Mouse (Mus musculus) MEL (cell line): ENCODE measurements around the gene Hvcn1. TPM values are rescaled to one million over a fixed set of nuclear protein-coding genes. Genes with fewer than 3 reads are reported as not detected.

Experiments used
- DNase-seq: peaks from one replicate; pipeline ENCODE4 v3.0.0; 2011; ENCODE audit warnings: low read depth, low spot score
- H3K27ac ChIP-seq: 2 replicates; pipeline ENCODE4 v1.5.1; 2012; ENCODE audit warnings: low read depth, mild to moderate bottlenecking, control low read depth, low read length, moderate library complexity; ENCODE audit not compliant: control insufficient read depth
- H3K27me3 ChIP-seq, 2 experiments: fragments of 150-350 bp in 1 of 2; sonication (generic) in 1 of 2; 2 replicates each; pipeline ENCODE4 v1.6.1; 2012; ENCODE audit warnings: low read length in 2 of 2, mild to moderate bottlenecking in 2 of 2, improper control_type of control experiment in 1 of 2, moderate library complexity in 1 of 2; ENCODE audit not compliant: insufficient read depth in 2 of 2, control insufficient read depth in 1 of 2
- H3K36me3 ChIP-seq, 2 experiments: 2 replicates each; pipeline ENCODE4 v1.6.1; 2012 to 2014; ENCODE audit warnings: low read length in 2 of 2, improper control_type of control experiment in 1 of 2, inconsistent platforms in 1 of 2, mild to moderate bottlenecking in 1 of 2; ENCODE audit not compliant: insufficient read depth in 2 of 2, control insufficient read depth in 1 of 2
- H3K4me1 ChIP-seq, 2 experiments: fragments of 150-350 bp in 1 of 2; sonication (generic) in 1 of 2; 2 replicates each; pipeline ENCODE4 v1.6.1; 2012; ENCODE audit warnings: low read length in 2 of 2, improper control_type of control experiment in 1 of 2, mild to moderate bottlenecking in 1 of 2; ENCODE audit not compliant: insufficient read depth in 2 of 2, control insufficient read depth in 1 of 2
- H3K4me3 ChIP-seq, 2 experiments: fragments of 150-350 bp in 1 of 2; sonication (generic) in 1 of 2; 2 replicates each; pipeline ENCODE4 v1.5.1; 2012; ENCODE audit warnings: low read depth in 2 of 2, low read length in 2 of 2, mild to moderate bottlenecking in 2 of 2, moderate library complexity in 2 of 2, control low read depth in 1 of 2, improper control_type of control experiment in 1 of 2; ENCODE audit not compliant: control insufficient read depth in 1 of 2, insufficient read depth in 1 of 2
- H3K79me2 ChIP-seq: 2 replicates; pipeline ENCODE4 v1.6.1; 2012; ENCODE audit warnings: mild to moderate bottlenecking, low read length, moderate library complexity; ENCODE audit not compliant: control insufficient read depth, poor library complexity, insufficient read depth
- H3K9ac ChIP-seq: 2 replicates; pipeline ENCODE4 v1.6.1; 2012; ENCODE audit warnings: low read depth, mild to moderate bottlenecking, control low read depth, low read length, moderate library complexity; ENCODE audit not compliant: control insufficient read depth, poor library complexity, severe bottlenecking
- H3K9me3 ChIP-seq: fragments of 150-350 bp; sonication (generic); replicated peaks from 2 replicates; pipeline ENCODE4 v1.6.1; 2012; ENCODE audit warnings: mild to moderate bottlenecking, low read length, improper control_type of control experiment, moderate library complexity; ENCODE audit not compliant: insufficient read depth
- ELF1 ChIP-seq: IDR thresholded peaks from 2 replicates; pipeline ENCODE4 v1.6.1; 2014; ENCODE audit warnings: low read depth, mild to moderate bottlenecking, inconsistent platforms, low read length, improper control_type of control experiment, moderate library complexity
- EP300 ChIP-seq, 2 experiments: IDR thresholded peaks; 2 replicates each; pipeline ENCODE4 v1.6.1; 2011; ENCODE audit warnings: improper control_type of control experiment in 2 of 2, low read length in 2 of 2, low read depth in 1 of 2, mild to moderate bottlenecking in 1 of 2
- ETS1 ChIP-seq: IDR thresholded peaks from 2 replicates; pipeline ENCODE4 v1.6.1; 2012; ENCODE audit warnings: low read depth, mild to moderate bottlenecking, inconsistent platforms, low read length, improper control_type of control experiment, moderate library complexity
- HCFC1 ChIP-seq: IDR thresholded peaks from 2 replicates; pipeline ENCODE4 v1.6.1; 2012; ENCODE audit warnings: low read depth, mild to moderate bottlenecking, inconsistent platforms, low read length, improper control_type of control experiment, moderate library complexity
- MAFK ChIP-seq: IDR thresholded peaks from 2 replicates; pipeline ENCODE4 v1.6.1; 2011; ENCODE audit warnings: low read depth, mild to moderate bottlenecking, low read length, improper control_type of control experiment, borderline replicate concordance
- MAZ ChIP-seq: IDR thresholded peaks from 2 replicates; pipeline ENCODE4 v1.6.1; 2012; ENCODE audit warnings: low read depth, mild to moderate bottlenecking, inconsistent platforms, low read length, improper control_type of control experiment
- MYB ChIP-seq: IDR thresholded peaks from 2 replicates; pipeline ENCODE4 v1.6.1; 2011; ENCODE audit warnings: mild to moderate bottlenecking, low read depth, low read length, improper control_type of control experiment
- MYC ChIP-seq: IDR thresholded peaks from 2 replicates; pipeline ENCODE4 v1.6.1; 2011; ENCODE audit warnings: low read depth, mild to moderate bottlenecking, low read length, improper control_type of control experiment, moderate library complexity
- NRF1 ChIP-seq: IDR thresholded peaks from 2 replicates; pipeline ENCODE4 v1.6.1; 2014; ENCODE audit warnings: low read depth, mild to moderate bottlenecking, inconsistent platforms, low read length, improper control_type of control experiment, moderate library complexity; ENCODE audit not compliant: poor library complexity, insufficient read depth, severe bottlenecking
- POLR2AphosphoS2 ChIP-seq: IDR thresholded peaks from 2 replicates; pipeline ENCODE4 v1.6.1; 2011; ENCODE audit warnings: low read length, improper control_type of control experiment
- POLR2AphosphoS5 ChIP-seq: IDR thresholded peaks from 2 replicates; pipeline ENCODE4 v1.6.1; 2012; ENCODE audit warnings: low read depth, borderline replicate concordance, mild to moderate bottlenecking, inconsistent platforms, low read length, moderate library complexity, mixed read lengths
- RCOR1 ChIP-seq: IDR thresholded peaks from 2 replicates; pipeline ENCODE4 v1.6.1; 2012; ENCODE audit warnings: low read depth, mild to moderate bottlenecking, inconsistent platforms, low read length, improper control_type of control experiment
- TAL1 ChIP-seq: IDR thresholded peaks from 2 replicates; pipeline ENCODE4 v1.6.1; 2012; ENCODE audit warnings: mild to moderate bottlenecking, inconsistent platforms, low read length, moderate library complexity, mixed read lengths
- USF2 ChIP-seq, 2 experiments: IDR thresholded peaks; 2 replicates each; pipeline ENCODE4 v1.6.1; 2011 to 2012; ENCODE audit warnings: improper control_type of control experiment in 2 of 2, low read length in 2 of 2, borderline replicate concordance in 1 of 2, inconsistent platforms in 1 of 2, low read depth in 1 of 2, mild to moderate bottlenecking in 1 of 2; ENCODE audit not compliant: insufficient read depth in 1 of 2
- ZMIZ1 ChIP-seq: IDR thresholded peaks from 2 replicates; pipeline ENCODE4 v1.6.1; 2012; ENCODE audit warnings: low read depth, mild to moderate bottlenecking, inconsistent platforms, low read length, improper control_type of control experiment, moderate library complexity
- ZNF384 ChIP-seq: IDR thresholded peaks from 2 replicates; pipeline ENCODE4 v1.6.1; 2012; ENCODE audit warnings: low read depth, mild to moderate bottlenecking, inconsistent platforms, low read length, improper control_type of control experiment
- polyA plus RNA-seq, 2 experiments: library from polyadenylated mRNA; stranded (reverse) in 1 of 2; unstranded in 1 of 2; fragments of >175 nt in 1 of 2; fragments of >200 nt in 1 of 2; gene quantifications; 2 replicates each; pipeline versions ENCODE4 v1.2.1 to v1.2.4; 2012; ENCODE audit warnings: low replicate concordance in 2 of 2, low read depth in 1 of 2; ENCODE audit not compliant: insufficient read length in 2 of 2, insufficient read depth in 1 of 2, missing spikeins in 1 of 2
- total RNA-seq: library from RNA; depleted of rRNA; stranded (reverse); fragments of 300-350 nt; gene quantifications from 2 replicates; pipeline ENCODE4 v1.2.3, GENCODE M21; 2012

Gene Hvcn1
- total and polyA plus RNA-seq, 3 experiments = 8.4 to 13.5 TPM; not detected in 1

DNA sequence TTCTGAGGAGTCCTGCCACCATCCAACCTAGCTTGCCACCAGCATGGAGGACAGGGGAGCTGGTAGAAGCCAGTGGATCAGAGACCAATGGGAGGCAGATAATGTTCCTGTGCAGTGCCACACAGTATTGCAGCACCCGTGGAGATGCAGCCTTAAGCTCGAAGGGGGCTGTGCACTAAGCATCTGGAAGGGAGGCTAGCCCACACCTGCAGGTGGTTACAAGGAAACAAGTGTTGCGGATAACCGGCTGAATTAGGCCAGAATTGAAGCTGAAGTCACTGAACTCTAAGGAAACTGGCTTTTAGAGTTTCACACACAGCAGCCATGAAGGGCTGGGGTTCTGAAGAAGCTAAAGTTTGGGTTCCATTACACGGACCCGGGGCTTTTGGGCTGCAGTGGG lies 2.3 kb downstream of the Hvcn1 start:
- no peaks in the 10 kb centered on the region for H3K27me3 ChIP-seq
- H3K9me3 ChIP-seq = no peaks in the 10 kb centered on the region
- no peak overlapping the region for H3K4me3 ChIP-seq
- no peak overlapping the region for H3K27ac ChIP-seq
- peaks cover 0 to 11% of the 10 kb centered on the region in 2 experiments; a peak in 3 of 4 replicates for H3K4me1 ChIP-seq
- no peaks in the 10 kb centered on the region; a peak in 1 of 4 replicates for H3K36me3 ChIP-seq
- DNase-seq = no peak
- TF ChIP-seq ELF1 (no peak), ZMIZ1 (no peak), MYB (no peak), MYC (no peak), USF2 (IDR thresholded peaks at IDR 0.05; ENCODE audit: borderline replicate concordance in 1 of 2, insufficient read depth in 1 of 2, low read depth in 1 of 2, low read length in 2 of 2) (no peak), ETS1 (no peak), EP300 (IDR thresholded peaks at IDR 0.05; ENCODE audit: low read depth in 1 of 2, low read length in 2 of 2) (no peak), HCFC1 (no peak), RCOR1 (no peak)
- no peak overlapping the region for H3K9ac ChIP-seq
- H3K79me2 ChIP-seq = no peaks in the 10 kb centered on the region

DNA sequence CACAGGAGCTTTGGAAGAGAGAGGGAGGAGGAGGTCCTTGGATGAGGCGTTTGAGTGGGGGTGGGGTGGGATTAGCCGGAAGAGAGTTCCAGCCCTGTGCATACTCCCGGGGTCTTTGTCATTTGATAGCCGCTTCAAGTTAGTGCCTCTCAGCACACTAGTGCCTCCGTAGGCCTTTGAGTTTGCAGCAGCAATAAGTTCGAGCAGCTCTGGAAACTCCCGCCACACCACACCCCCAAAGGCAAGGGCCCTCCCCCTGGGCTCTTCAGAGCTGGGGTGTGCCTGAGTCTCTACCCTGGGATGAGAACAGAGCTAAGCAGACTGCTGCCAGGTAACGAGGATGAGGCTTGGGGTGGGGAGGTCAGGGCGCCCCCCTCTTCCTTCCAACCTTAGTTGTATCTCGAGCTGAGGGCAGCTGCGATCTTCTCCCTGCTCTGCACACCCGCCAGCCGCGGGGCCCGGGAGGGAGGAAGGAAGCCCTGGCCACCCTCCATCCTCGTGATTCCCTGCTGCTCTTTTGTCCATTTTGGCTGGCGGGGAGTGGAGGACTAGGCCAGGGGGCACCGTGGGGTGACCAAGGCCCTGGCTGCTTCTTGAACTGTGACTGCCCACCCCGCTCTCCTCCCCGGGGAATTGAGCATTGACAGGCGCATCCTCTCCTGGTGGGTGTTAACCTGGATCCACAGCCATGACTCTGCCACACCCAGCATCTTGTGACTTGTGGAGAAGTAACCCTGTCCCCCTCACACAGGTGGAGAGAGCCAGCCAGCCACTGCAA lies 3.2 kb downstream of the Hvcn1 start:
- Histone ChIP-seq H3K27me3 (no peaks in the 10 kb centered on the region), H3K79me2 (no peaks in the 10 kb centered on the region), H3K4me1 (peaks cover 0 to 11% of the 10 kb centered on the region in 2 experiments; a peak in 3 of 4 replicates), H3K4me3 (no peak overlapping the region), H3K27ac (no peak overlapping the region), H3K9ac (no peak overlapping the region), H3K9me3 (no peaks in the 10 kb centered on the region), H3K36me3 (no peaks in the 10 kb centered on the region; a peak in 1 of 4 replicates)
- DNase-seq = no peak
- no peak for TF ChIP-seq TAL1
- TF ChIP-seq ETS1 = no peak
- no peak for TF ChIP-seq ZMIZ1
- no peak for TF ChIP-seq POLR2AphosphoS5
- no peak for TF ChIP-seq MYB
- no peak for TF ChIP-seq ZNF384
- TF ChIP-seq MAFK = no peak
- TF ChIP-seq HCFC1 = no peak
- no peak for TF ChIP-seq POLR2AphosphoS2
- no peak for TF ChIP-seq NRF1
- no peak for TF ChIP-seq RCOR1
- TF ChIP-seq EP300 (IDR thresholded peaks at IDR 0.05; ENCODE audit: low read depth in 1 of 2, low read length in 2 of 2) = no peak
- TF ChIP-seq MAZ = no peak
